Mouse (Mus musculus) skeletal muscle tissue, postnatal 0 days (tissue): ENCODE results near the gene Ociad2. TPM values are rescaled to one million over a fixed set of nuclear protein-coding genes. Genes with fewer than 3 reads are reported as not detected.

Source experiments
- polyA plus RNA-seq: library from polyadenylated mRNA; unstranded; fragments of >200 nt; fragmentation: Nextera tagmentation; extraction: Ambion mirVana; gene quantifications from 2 replicates; pipeline ENCODE4 v1.2.1, GENCODE M21; 2015

Gene Ociad2
- 4.7 and 5.6 TPM in 2 replicates for polyA plus RNA-seq

GRCm38 (mm10) chr5:73340723-73341235, at the start of gene Ociad2:
Gene Ociad2, minus strand, starts transcription at chr5:73341028.

GRCm38 (mm10) chr5:73292502-73293457, 48.0 kb downstream of the Ociad2 start, which contains the start of gene Ociad1:
Gene Ociad1, plus strand, starts transcription at chr5:73292784.

Other genes with a start within 250 kb of the Ociad2 start
- gene Fryl, start 84.4 kb downstream of the Ociad2 start, polyA plus RNA-seq: 7.7 and 9.0 TPM in 2 replicates
- 212 TPM in 2 replicates for gene Ociad1, start 48.2 kb downstream of the Ociad2 start, polyA plus RNA-seq
- gene Cwh43, start 65.0 kb upstream of the Ociad2 start, polyA plus RNA-seq: 0.50 TPM in 1 of 2 replicates, not detected in the other
- 7.9 and 8.7 TPM in 2 replicates for gene Dcun1d4, start 140.0 kb upstream of the Ociad2 start, polyA plus RNA-seq